Comparison of ENCODE assay signal across 11 mouse cellular contexts in genomic region chr4:136631237-136631994, GRCm38 (mm10). TPM values are rescaled to one million over a fixed set of nuclear protein-coding genes. Genes with fewer than 3 reads are reported as not detected.
DNase-seq lines count a peak whose midpoint lies in the region; ATAC-seq and TF ChIP-seq lines count a peak whose summit lies in the region.
"Had no signal": no experiment of that assay in that cellular context is flagged by ENCODE, and none has a peak within 500 bp of the region (broad histone marks: within the 10 kb centered on the region; RNA-seq: fewer than 3 reads in every experiment).

No protein-coding gene starts in this region.

- no peak overlapping the region for H3K4me3 ChIP-seq in kidney, adult 2 months (ENCODE audit: insufficient read depth, low read depth, low read length)
- H3K4me3 ChIP-seq in kidney, embryonic 15.5 days (replicated peaks) = no peak overlapping the region
- no peak overlapping the region for H3K4me3 ChIP-seq in heart, adult 2 months
- H3K4me3 ChIP-seq in stomach, postnatal 0 days (ENCODE audit: low read depth, low read length) = no peak overlapping the region
- H3K4me3 ChIP-seq: left cerebral cortex, adult 2 months; megakaryocyte, embryonic 14.5 days had no signal

- H3K9me3 ChIP-seq in kidney, embryonic 15.5 days (replicated peaks) = no peaks in the 10 kb centered on the region
- H3K9me3 ChIP-seq in stomach, postnatal 0 days (ENCODE audit: control insufficient read depth, low read length) = no peaks in the 10 kb centered on the region

- no peak for TF ChIP-seq POLR2A in kidney, adult 2 months (IDR thresholded peaks at IDR 0.05; ENCODE audit: low read depth, low read length)
- TF ChIP-seq POLR2A in heart, adult 2 months (IDR thresholded peaks at IDR 0.05; ENCODE audit: insufficient read depth, low read depth, low read length) = no peak

- no peak overlapping the region for H3K27ac ChIP-seq in kidney, adult 2 months (ENCODE audit: insufficient read depth, low read depth, low read length)
- H3K27ac ChIP-seq in kidney, embryonic 15.5 days = no peak overlapping the region
- no peak overlapping the region for H3K27ac ChIP-seq in heart, adult 2 months
- H3K27ac ChIP-seq in stomach, postnatal 0 days (replicated peaks) = no peak overlapping the region
- H3K27ac ChIP-seq: left cerebral cortex, adult 2 months had no signal

- peak; percentile 69 for TF ChIP-seq EP300 in heart, adult 2 months (IDR thresholded peaks at IDR 0.05; ENCODE audit: insufficient read depth, low read depth, low read length)
- TF ChIP-seq EP300 in stomach, postnatal 0 days (optimal IDR thresholded peaks at IDR 0.05) = no peak

- peak; percentile 37 for DNase-seq in kidney, adult 2 months
- peak; percentile 83 to 85 for DNase-seq in right cerebral cortex, postnatal 10 days (ENCODE audit: low spot score in 2 of 2)
- no peak for DNase-seq in right cerebral cortex, adult 2 months (ENCODE audit: low spot score in 2 of 2)
- peak; percentile 55 to 61 for DNase-seq in heart, adult 2 months
- DNase-seq in stomach, postnatal 0 days (ENCODE audit: low spot score) = peak; percentile 24
- DNase-seq in urinary bladder, adult 2 months (ENCODE audit: low spot score) = no peak
- DNase-seq: cerebellum, adult 9-11 months had no signal

- no peaks in the 10 kb centered on the region for H3K27me3 ChIP-seq in kidney, adult 2 months (replicated peaks; ENCODE audit: control insufficient read depth, insufficient read depth, low read length)
- peaks cover 8% of the 10 kb centered on the region for H3K27me3 ChIP-seq in kidney, embryonic 15.5 days
- no peaks in the 10 kb centered on the region for H3K27me3 ChIP-seq in heart, adult 2 months (ENCODE audit: control insufficient read depth, insufficient read depth, low read length)
- no peaks in the 10 kb centered on the region for H3K27me3 ChIP-seq in stomach, postnatal 0 days (ENCODE audit: control insufficient read depth, insufficient read depth, low read length)

- H3K9ac ChIP-seq in kidney, embryonic 15.5 days = no peak overlapping the region
- no peak overlapping the region for H3K9ac ChIP-seq in heart, adult 2 months (ENCODE audit: low read depth, low read length)
- H3K9ac ChIP-seq in stomach, postnatal 0 days (ENCODE audit: low read length) = no peak overlapping the region

- ATAC-seq in kidney, embryonic 15.5 days (replicated peaks; ENCODE audit: low FRiP score) = no peak
- ATAC-seq in stomach, postnatal 0 days (ENCODE audit: low FRiP score, low TSS enrichment) = no peak

- no peaks in the 10 kb centered on the region for H3K36me3 ChIP-seq in kidney, adult 2 months (ENCODE audit: control insufficient read depth, insufficient read depth, low read length)
- H3K36me3 ChIP-seq in kidney, embryonic 15.5 days = no peaks in the 10 kb centered on the region
- no peaks in the 10 kb centered on the region for H3K36me3 ChIP-seq in heart, adult 2 months (ENCODE audit: control insufficient read depth, insufficient read depth, low read length)
- H3K36me3 ChIP-seq in stomach, postnatal 0 days (ENCODE audit: control insufficient read depth, insufficient read depth, low read length) = no peaks in the 10 kb centered on the region

- no peak overlapping the region for H3K4me2 ChIP-seq in kidney, embryonic 15.5 days
- H3K4me2 ChIP-seq in stomach, postnatal 0 days (replicated peaks; ENCODE audit: low read depth) = no peak overlapping the region

- H3K79me2 ChIP-seq in heart, adult 2 months (replicated peaks; ENCODE audit: control insufficient read depth, insufficient read depth, low read length) = no peaks in the 10 kb centered on the region

- no peaks in the 10 kb centered on the region for H3K4me1 ChIP-seq in kidney, adult 2 months (ENCODE audit: control insufficient read depth, insufficient read depth, low read length)
- 0 out of 2 replicates have a peak, but pooled peaks cover 4% of the 10 kb centered on the region for H3K4me1 ChIP-seq in kidney, embryonic 15.5 days
- no peaks in the 10 kb centered on the region for H3K4me1 ChIP-seq in heart, adult 2 months (ENCODE audit: control insufficient read depth, insufficient read depth, low read length)
- no peaks in the 10 kb centered on the region for H3K4me1 ChIP-seq in stomach, postnatal 0 days (replicated peaks; ENCODE audit: control insufficient read depth, insufficient read depth)

- WGBS in kidney, adult 2 months = 80% methylated on average over 11 of the region's 11 CpGs
- 81% methylated on average over 11 of the region's 11 CpGs for WGBS in kidney, embryonic 15.5 days
- 45% methylated on average over 11 of the region's 11 CpGs for WGBS in heart, adult 2 months
- WGBS in stomach, postnatal 0 days = 76% methylated on average over 11 of the region's 11 CpGs

- no peak for TF ChIP-seq CTCF in kidney, adult 2 months (conservative IDR thresholded peaks at IDR 0.05; ENCODE audit: insufficient read depth, insufficient read length, low read depth, low read length)
- TF ChIP-seq CTCF in heart, adult 2 months (IDR thresholded peaks at IDR 0.05) = no peak
- no peak for TF ChIP-seq CTCF in stomach, postnatal 0 days (IDR thresholded peaks at IDR 0.05; ENCODE audit: low read depth)

- intact Hi-C loops in heart, adult 2 months (cut with DNase I) = no loop called here

RNA-seq across cellular contexts. Expression of gene Lactbl1, which starts 9.0 kb away (rescaled TPM):
- polyA plus RNA-seq in kidney, adult 2 months (2012; rRNA removed) = not detected in 2 replicates
- not detected in 2 replicates for polyA plus RNA-seq in kidney, embryonic 15.5 days (2015; fragmentation: Nextera tagmentation; extraction: Ambion mirVana)
- total RNA-seq in heart, adult 2 months (2021) = not detected
- 0.08 and 0.18 TPM in 2 replicates for polyA plus RNA-seq in heart, adult 2 months (2012; rRNA removed)
- polyA plus RNA-seq in stomach, postnatal 0 days (2015; fragmentation: Nextera tagmentation; extraction: Ambion mirVana) = not detected in 2 replicates
- polyA plus RNA-seq in urinary bladder, adult 2 months (2012; rRNA removed) = not detected in 2 replicates
- total RNA-seq: gastrocnemius, adult 18-20 months had no signal

RNA-seq across cellular contexts. Expression of gene Tex46, which starts 21.2 kb away (rescaled TPM):
- not detected in 2 replicates for polyA plus RNA-seq in kidney, adult 2 months (2012; rRNA removed)
- polyA plus RNA-seq in kidney, embryonic 15.5 days (2015; fragmentation: Nextera tagmentation; extraction: Ambion mirVana) = not detected in 2 replicates
- not detected for total RNA-seq in heart, adult 2 months (2021)
- not detected in 2 replicates for polyA plus RNA-seq in heart, adult 2 months (2012; rRNA removed)
- not detected in 2 replicates for polyA plus RNA-seq in stomach, postnatal 0 days (2015; fragmentation: Nextera tagmentation; extraction: Ambion mirVana)
- polyA plus RNA-seq in urinary bladder, adult 2 months (2012; rRNA removed) = not detected in 2 replicates
- total RNA-seq: gastrocnemius, adult 18-20 months; left cerebral cortex, adult 2 months had no signal

RNA-seq across cellular contexts. Expression of gene Kdm1a, which starts 28.9 kb away (rescaled TPM):
- polyA plus RNA-seq in kidney, adult 2 months (2012; rRNA removed) = 21.0 and 21.1 TPM in 2 replicates
- 39.9 and 43.7 TPM in 2 replicates for polyA plus RNA-seq in kidney, embryonic 15.5 days (2015; fragmentation: Nextera tagmentation; extraction: Ambion mirVana)
- total RNA-seq in heart, adult 2 months (2021) = 10 to 100 TPM; 27.0 to 27.1 TPM
- 18.7 and 28.1 TPM in 2 replicates for polyA plus RNA-seq in heart, adult 2 months (2012; rRNA removed)
- 13.8 and 15.1 TPM in 2 replicates for polyA plus RNA-seq in stomach, postnatal 0 days (2015; fragmentation: Nextera tagmentation; extraction: Ambion mirVana)
- 41.8 and 42.4 TPM in 2 replicates for polyA plus RNA-seq in urinary bladder, adult 2 months (2012; rRNA removed)

Comparison
In these comparisons a context has a peak if more than half of its experiments do, and no peak if none do; other contexts are left out.
1. DNase-seq: peak in kidney, adult 2 months (single experiment), right cerebral cortex, postnatal 10 days (2 of 2), heart, adult 2 months (2 of 2) and stomach, postnatal 0 days (single experiment); none in right cerebral cortex, adult 2 months (0 of 2) and urinary bladder, adult 2 months (single experiment).